Mouse (Mus musculus) layer of hippocampus, adult 9-10 months (tissue): ENCODE data around the gene Med19.
"Not testable (repeated sequence)": the region's sequence is repeated elsewhere in the genome, so short reads cannot be mapped to it uniquely, and the experiment has no call there.

Experiments used
- DNase-seq: peaks from one replicate; pipeline ENCODE4 v3.0.0; 2022; ENCODE audit warnings: low spot score

The Med19 gene

GRCm38 (mm10) chr2:84669828-84670568 is 8.2 kb upstream of the Med19 start:
- no peak for DNase-seq

GRCm38 (mm10) chr2:84670569-84670933 is 7.7 kb upstream of the Med19 start, which contains the start of gene Selenoh:
Gene Selenoh, minus strand, starts transcription at chr2:84670770.
- DNase-seq: peak; percentile 61

DNA sequence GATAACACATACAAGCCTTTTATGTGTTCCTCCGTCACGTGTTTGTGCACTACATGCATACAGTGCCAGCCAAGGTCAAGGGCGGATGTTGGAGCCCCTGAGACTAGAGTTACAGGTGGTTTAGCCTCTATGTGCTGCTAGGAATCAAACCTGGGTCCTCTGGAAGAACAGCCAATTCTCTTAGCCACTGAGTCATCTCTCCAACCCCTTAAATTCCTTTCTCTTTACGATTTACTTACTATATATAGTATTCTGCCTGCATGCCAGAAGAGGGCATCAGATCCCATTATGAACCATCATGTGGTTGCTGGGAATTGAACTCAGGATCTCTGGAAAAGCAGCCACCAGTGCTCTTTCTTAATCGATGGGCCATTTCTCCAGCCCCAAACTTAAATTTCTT is 6.7 kb upstream of the Med19 start:
- not testable (repeated sequence) for DNase-seq

GRCm38 (mm10) chr2:84677270-84677967 is 783 bp upstream of the Med19 start:
- peak; percentile 30 for DNase-seq

GRCm38 (mm10) chr2:84679016-84679415 is 814 bp downstream of the Med19 start, which contains the start of gene Tmx2:
Gene Tmx2, minus strand, starts transcription at chr2:84679140.
- no peak for DNase-seq

GRCm38 (mm10) chr2:84682605-84683183 is 4.5 kb downstream of the Med19 start:
- no peak for DNase-seq

- DNase-seq: no peak
Observed at GRCm38 (mm10) chr2:84688080-84688844, 10.1 kb downstream of the Med19 start.

GRCm38 (mm10) chr2:84690050-84690449 is 11.8 kb downstream of the Med19 start:
- DNase-seq: no peak

GRCm38 (mm10) chr2:84695007-84695695 is 16.9 kb downstream of the Med19 start:
- DNase-seq: no peak

GRCm38 (mm10) chr2:84703497-84703896 is 25.3 kb downstream of the Med19 start:
- DNase-seq: no peak

DNA sequence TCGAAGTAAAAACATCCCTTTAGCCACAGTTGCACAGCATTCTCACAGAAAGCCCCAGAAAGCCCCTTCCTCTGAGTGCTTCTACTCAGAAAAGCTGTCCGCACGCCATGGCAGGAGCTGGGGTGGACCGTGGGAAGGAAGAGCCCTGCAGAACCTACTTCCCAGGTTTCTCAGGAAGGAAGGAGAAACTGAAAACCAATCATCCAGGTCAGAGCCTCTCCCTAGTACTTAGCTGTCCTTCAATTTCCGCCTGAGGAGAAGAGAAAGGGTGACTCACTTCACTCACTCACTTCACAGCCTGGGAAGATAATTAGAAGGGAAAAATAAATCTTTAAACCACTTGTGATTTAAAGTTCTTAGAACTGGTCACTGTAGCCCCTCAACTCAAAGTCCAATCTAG is 26.1 kb downstream of the Med19 start:
- no peak for DNase-seq

- no peak for DNase-seq
Observed at GRCm38 (mm10) chr2:84705295-84705694, 27.1 kb downstream of the Med19 start.

DNA sequence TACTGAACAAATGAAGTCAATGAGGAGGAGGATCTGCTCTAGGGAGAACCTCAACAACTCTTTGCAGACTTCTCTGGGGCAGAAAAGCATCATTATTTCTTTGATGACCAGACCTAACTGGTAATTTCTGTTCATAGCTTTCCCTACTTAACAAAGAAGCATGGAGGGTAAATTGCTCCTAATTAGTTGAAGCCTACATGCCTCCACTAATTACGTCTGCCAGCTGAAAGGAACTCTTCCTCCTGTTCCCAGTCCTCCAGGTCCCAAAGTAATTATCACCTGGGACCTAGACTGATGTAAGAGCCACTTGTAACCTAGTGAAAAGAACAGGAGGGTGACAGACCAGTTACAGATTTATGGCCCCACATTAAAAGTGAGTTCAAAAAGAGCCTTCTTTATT is 29.3 kb downstream of the Med19 start:
- DNase-seq: no peak

DNA sequence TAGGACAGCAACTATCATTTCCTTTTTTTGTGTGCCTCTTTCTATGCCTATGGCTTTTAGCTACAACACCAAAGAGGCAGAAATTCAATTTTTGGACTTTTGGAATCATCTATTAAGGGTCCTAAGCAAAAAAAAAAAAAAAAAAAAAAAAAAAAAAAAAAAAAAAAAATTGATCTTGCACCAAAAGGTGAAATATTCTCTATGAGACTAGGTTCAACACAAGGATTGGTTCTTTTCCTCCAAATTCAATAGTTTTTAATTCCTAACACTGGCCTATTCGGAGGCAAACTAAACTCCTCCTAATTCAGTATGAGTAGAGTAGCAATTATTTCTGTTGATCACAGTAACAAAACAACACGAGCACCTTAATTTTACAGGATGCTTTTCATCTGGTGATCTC is 33.7 kb downstream of the Med19 start:
- DNase-seq: no peak

GRCm38 (mm10) chr2:84714422-84714810 is 36.2 kb downstream of the Med19 start:
- no peak for DNase-seq

- peak; percentile 96 for DNase-seq
Observed at GRCm38 (mm10) chr2:84714811-84715561, 36.8 kb downstream of the Med19 start, which contains the start of gene Zdhhc5. Gene Zdhhc5, minus strand, starts transcription at chr2:84715180.

- peak; percentile 63 for DNase-seq
Observed at GRCm38 (mm10) chr2:84715562-84716361, 37.6 kb downstream of the Med19 start.

DNA sequence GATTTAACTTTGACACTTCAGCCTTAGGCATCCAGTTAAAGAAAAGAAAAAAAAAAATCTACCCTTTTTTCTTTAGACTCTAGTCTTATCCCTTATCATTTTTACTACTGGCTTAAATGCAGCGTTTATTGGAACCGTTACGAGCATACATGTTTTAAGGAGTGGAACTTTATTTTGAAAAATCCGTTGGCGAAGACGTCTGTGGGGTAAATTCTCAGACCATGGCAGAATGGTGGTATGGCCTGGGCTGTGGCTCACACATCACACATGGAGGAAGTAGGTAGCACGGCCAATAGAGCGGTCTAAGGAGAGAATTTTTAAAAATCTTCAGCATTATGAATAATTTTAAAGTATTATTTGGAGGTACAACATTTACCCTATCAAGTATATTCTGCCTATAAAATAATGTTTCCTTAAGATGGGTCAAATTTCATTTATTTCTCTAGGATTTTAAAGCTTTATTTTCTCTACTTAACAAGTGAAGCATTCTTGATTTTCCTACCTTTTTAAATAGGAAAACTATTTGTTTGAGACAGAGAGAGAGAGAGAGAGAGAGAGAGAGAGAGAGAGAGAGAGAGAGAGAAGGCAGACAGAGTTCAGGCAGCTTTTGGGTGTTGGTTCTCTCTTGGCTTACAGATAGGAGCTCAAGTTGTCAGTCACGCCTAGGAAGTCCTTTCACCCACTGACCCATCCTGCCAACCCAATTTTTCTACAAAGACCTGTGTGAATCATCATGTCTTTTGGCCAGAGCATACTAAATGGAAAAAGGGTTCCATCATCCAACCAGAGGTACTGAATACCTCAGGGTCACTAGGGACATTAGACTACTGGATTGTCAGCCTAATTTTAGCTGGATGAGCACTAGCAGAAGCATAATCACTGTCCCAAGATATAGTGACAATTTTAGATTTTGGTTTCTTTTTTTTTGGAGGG is 38.5 kb downstream of the Med19 start:
- no peak for DNase-seq

DNA sequence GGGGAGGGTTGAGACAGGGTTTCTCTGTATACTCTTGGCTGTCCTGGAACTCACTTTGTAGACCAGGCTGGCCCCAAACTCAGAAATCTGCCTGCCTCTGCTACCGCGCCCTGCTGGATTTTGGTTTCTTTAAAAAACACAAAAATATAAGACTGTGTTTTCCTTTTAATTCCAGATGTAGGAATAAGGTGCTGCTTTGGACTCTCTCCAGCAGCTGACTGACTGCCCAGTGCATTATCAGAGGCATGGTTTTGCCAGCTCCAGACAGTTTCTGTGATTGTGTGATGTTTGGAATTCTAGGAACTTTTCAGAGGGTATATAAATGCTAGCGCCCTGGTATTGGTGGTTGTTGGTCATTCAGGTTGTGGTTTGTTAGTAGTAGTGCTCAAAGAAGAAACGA is 39.2 kb downstream of the Med19 start:
- no peak for DNase-seq
